Mouse (Mus musculus): ENCODE results near the gene Crmp1.
A peak's percentile ranks its signal among the peaks of the same experiment; 100 is the strongest.

Gene Crmp1

DNA sequence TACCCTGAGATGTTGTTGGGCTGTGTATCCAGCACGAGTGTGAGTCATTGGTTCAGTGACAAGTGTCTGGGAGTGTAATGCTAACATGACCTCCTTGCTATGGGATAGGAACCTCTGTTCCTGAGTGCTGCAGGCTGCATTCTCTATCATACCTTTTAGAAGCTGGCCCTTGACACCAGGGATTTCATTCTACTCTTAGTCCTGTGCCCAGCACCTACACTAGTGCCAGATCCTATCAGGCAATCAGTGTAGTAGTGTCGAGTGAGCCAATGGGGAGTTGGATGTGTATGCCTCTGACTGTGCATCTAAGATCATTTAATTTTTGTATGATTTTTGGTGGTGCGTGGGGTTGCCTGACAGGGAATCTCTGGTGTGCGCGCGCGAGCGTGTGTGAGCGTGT is 516 bp upstream of the Crmp1 start:
- no peak for DNase-seq

- peak; percentile 53 for DNase-seq
Measured at GRCm38 (mm10) chr5:37242360-37243168, 824 bp downstream of the Crmp1 start.

DNA sequence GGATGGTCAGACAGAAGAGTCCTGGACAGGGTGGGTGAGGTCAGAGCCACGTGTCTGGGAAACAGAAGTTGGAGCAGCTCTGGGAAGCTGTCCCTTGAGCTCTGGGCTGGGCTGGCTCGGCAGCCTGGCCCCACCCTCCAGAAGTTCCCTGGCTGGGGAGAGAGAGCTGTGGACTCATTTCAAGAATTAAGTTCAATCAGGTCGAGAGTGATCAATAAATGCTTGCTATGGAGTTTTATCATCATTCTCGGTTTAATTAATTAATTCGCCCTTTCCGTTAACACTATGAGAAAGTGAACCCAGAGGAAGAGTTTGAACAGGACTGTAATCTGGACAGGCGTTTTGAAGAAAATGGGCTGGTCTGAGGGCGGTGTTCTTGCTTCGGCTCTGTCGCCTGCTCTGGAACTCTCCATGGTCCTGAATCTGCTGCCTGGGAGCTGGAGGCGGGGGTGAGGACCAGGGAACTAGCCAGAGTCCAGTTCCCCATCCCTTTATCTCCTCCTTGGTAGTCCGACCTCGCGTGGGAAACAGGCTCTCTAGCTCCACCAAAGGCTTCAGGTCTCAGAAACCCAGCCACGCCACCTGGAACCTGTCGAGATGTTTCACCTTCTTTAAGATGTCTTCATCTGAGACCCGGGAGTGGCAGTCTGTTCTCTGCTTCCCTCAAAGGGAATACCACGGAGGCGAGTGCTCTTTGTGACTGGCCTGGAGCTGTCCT is 1.6 kb downstream of the Crmp1 start:
- peak; percentile 59 for DNase-seq

DNA sequence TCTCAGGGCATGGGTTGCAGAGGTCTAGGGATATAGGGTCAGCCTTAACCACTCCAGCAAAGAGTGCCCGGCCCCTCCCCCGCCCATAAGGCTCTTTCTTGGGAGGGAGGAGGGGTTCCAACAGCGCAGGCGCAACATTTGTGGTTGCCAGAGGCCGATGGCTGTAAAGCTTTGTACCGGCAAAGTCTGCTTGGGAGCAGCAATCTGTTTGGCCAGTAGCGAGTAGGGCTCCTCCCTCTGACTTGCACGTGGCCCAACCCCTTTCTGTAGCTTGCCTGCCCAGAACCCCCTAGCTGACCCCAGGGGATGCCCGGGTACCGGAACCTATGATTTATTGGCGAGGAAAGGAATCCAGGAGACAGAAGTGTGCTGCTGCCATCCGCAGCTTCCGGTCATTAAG is 2.4 kb downstream of the Crmp1 start:
- peak; percentile 75 for DNase-seq

GRCm38 (mm10) chr5:37244666-37245242 is 3.0 kb downstream of the Crmp1 start:
- DNase-seq: no peak

GRCm38 (mm10) chr5:37245651-37246050 is 3.9 kb downstream of the Crmp1 start:
- peak; percentile 81 for DNase-seq

DNA sequence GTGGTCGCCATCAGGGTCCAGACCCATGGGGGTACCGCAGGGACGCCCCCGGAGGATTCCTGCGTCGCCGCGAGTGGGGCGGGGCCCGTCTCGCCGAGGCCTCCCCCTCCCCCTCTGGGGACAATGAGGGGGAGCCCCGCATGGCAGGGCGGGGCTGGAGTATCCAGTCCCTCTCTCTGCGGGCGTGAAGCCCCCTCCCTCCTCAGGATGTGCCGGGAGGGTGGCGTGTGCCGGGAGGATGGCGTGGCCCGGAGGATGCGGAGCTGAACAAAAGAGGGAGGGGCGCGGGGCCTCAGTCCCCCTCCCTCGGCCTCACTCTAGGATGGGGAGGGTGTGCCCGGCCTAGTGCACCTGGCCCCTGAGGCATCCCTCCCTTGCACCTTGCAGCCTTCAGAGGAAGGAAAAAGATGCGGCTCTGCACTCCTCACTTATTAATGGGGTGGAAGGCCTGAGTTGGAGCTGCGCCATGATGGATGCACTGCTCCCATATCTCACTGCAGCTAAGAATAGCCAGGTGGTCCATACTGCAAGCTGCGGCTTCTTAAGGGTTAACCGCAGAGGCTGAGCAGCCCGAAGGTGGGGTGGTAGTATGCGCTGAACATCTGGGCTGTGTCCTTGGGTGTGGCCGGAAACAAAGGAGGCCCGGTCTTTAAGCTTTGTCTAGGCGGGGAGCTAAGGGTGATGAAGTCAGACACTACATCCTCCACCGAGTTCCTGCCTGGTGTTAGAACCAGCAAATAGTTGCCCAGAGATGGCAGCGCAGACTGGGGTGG is 4.6 kb downstream of the Crmp1 start:
- peak; percentile 65 for DNase-seq

DNA sequence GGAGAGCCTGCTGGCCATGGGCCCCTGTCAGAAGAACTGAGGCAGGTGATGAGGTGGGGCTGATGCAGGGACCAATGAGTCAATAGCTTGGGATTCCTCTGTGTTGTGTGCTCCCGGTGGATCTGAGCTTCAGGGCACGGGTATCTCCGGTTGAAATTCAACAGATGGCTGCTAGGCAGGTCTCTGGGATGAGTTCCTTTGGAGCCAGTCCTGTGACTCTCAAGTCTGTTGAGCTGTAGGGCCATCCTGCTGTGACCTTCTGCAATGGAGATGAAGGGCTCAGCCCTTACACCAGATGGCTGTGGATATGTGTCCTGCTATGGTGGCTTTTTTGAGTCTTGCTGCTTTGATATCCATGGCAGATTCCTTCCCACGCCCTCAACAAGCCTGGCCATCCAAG is 5.7 kb downstream of the Crmp1 start:
- no peak for DNase-seq

GRCm38 (mm10) chr5:37248870-37249269 is 7.1 kb downstream of the Crmp1 start:
- no peak for DNase-seq

- no peak for DNase-seq
Measured at GRCm38 (mm10) chr5:37251596-37251995, 9.9 kb downstream of the Crmp1 start.

GRCm38 (mm10) chr5:37252101-37252804 is 10.5 kb downstream of the Crmp1 start:
- no peak for DNase-seq

DNA sequence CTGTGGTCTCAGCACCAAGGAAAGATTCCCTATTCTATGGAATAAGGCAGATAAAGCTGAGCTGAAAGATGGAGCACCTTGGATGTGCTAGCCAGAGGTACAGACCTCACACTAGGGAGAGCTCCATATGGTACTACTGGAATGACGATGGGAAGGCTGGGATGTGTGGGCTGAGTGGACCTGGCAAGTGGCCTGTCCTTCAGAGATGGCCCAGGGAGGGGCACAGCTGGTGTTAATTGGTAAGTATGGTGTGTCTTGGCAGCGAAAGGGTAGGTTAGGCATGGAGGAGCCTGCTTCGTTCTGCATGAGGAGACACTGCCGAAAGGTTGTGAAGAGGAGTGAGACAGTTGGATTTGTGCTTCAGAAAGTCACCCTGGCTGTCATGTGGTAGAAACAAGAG is 12.8 kb downstream of the Crmp1 start:
- no peak for DNase-seq

DNA sequence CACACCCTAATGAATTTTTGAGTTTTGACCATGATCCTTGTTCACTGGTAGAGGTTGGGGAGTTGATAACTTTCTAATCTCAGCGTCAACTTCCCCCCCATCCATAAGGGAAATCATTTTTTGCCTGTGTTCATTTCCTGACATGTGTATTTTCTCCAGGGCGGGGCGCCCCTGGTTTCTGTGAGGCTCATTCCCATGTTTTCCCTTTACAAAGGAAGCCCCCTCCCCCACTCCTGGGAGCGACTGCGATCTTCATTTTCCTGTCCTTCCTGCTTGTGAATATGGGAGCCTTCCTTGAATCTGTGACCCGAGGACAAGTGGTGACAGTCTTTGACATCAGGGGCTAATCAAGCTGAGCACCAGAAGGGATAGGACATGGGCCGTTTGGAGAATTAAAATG is 15.1 kb downstream of the Crmp1 start:
- no peak for DNase-seq

- DNase-seq: no peak
Measured at GRCm38 (mm10) chr5:37257243-37257642, 15.5 kb downstream of the Crmp1 start.

- DNase-seq: no peak
Measured at GRCm38 (mm10) chr5:37261734-37262133, 20.0 kb downstream of the Crmp1 start.

- no peak for DNase-seq
Measured at GRCm38 (mm10) chr5:37263816-37264215, 22.1 kb downstream of the Crmp1 start.

DNA sequence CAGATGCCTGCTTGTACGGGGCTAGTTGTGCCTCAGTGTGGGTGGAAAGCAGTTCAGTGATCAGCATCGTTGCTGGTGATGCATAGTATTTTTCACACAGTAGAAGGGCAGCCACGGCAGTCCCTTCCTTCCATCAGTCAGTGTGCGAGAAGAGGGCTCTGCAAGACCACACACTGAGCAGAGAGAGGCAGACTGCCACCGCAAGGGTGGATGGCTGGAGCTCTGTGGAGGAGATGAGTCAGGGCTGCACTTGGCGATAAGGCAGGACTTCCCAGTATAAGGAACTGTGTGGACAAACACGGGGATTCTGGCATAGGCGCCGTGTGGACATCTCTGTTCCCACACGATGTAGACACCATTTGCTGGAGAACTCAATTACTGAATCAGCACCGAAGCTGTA is 39.3 kb downstream of the Crmp1 start:
- no peak for DNase-seq

- DNase-seq: peak; percentile 57
Measured at GRCm38 (mm10) chr5:37288374-37288773, 46.6 kb downstream of the Crmp1 start.

GRCm38 (mm10) chr5:37289236-37289635 is 47.5 kb downstream of the Crmp1 start:
- DNase-seq: peak; percentile 60

- peak; percentile 60 for DNase-seq
Measured at GRCm38 (mm10) chr5:37290983-37291382, 49.2 kb downstream of the Crmp1 start.

- DNase-seq: peak; percentile 65
Measured at GRCm38 (mm10) chr5:37296717-37297116, 55.0 kb downstream of the Crmp1 start.

GRCm38 (mm10) chr5:37298370-37298769 is 56.6 kb downstream of the Crmp1 start:
- DNase-seq: peak; percentile 58

DNA sequence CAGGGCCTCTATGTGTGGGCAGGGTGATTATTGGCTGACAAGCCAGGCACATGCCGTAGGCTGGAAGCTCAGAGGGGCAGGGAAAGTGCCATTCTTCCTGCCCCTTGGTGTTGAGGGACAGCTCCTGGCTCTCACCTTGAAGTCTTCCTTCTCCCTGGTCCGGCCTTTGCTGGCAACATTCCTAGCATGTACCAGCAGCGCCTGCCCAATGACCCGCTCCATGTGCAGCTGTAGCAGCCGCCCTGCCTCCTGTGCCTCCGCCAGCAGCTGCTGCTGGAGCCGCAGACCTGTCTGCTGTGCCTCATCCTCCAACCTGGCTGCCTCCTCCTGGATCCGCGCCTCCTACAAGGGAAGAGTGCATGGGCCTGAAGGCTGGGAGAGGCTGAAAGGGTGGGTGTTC is 68.3 kb downstream of the Crmp1 start:
- no peak for DNase-seq

Measured in right cerebral cortex, postnatal 4 days (tissue).